30 mouse cellular contexts compared by ENCODE assay signal in genomic region chr9:69332802-69333568, GRCm38 (mm10).
DNase-seq lines count a peak whose midpoint lies in the region; ATAC-seq and TF ChIP-seq lines count a peak whose summit lies in the region.
"Had no signal": no experiment of that assay in that cellular context is flagged by ENCODE, and none has a peak within 500 bp of the region (broad histone marks: within the 10 kb centered on the region; RNA-seq: fewer than 3 reads in every experiment).

No protein-coding gene starts in this region.

- peaks cover 34% of the 10 kb centered on the region for H3K4me1 ChIP-seq in embryonic facial prominence, embryonic 14.5 days (ENCODE audit: control insufficient read depth, insufficient read depth, low read length)
- H3K4me1 ChIP-seq in embryonic facial prominence, embryonic 10.5 days, result peaks cover 51% of the 10 kb centered on the region
- peaks cover 14% of the 10 kb centered on the region for H3K4me1 ChIP-seq in kidney, embryonic 16.5 days (ENCODE audit: insufficient read depth, low read length)
- H3K4me1 ChIP-seq in liver, postnatal 0 days (ENCODE audit: insufficient read depth), result peaks cover 25% of the 10 kb centered on the region

- H3K27ac ChIP-seq in embryonic facial prominence, embryonic 14.5 days (replicated peaks; ENCODE audit: low read depth, low read length), result no peak overlapping the region
- H3K27ac ChIP-seq in embryonic facial prominence, embryonic 10.5 days (replicated peaks), result no peak overlapping the region
- H3K27ac ChIP-seq in kidney, embryonic 16.5 days (ENCODE audit: low read length), result no peak overlapping the region
- H3K27ac ChIP-seq in liver, postnatal 0 days (ENCODE audit: low read depth), result peak overlapping the region; percentile 76
- H3K27ac ChIP-seq: forebrain, embryonic 13.5 days; heart, adult 2 months; hindbrain, embryonic 14.5 days; kidney, postnatal 0 days; neural tube, embryonic 15.5 days; stomach, embryonic 15.5 days had no signal

- WGBS in embryonic facial prominence, embryonic 14.5 days, result 65% methylated on average over 14 of the region's 14 CpGs
- WGBS in embryonic facial prominence, embryonic 10.5 days, result 73% methylated on average over 14 of the region's 14 CpGs
- 70% methylated on average over 14 of the region's 14 CpGs for WGBS in kidney, embryonic 16.5 days
- WGBS in liver, postnatal 0 days (ENCODE audit: insufficient replicate concordance), result 70% methylated on average over 14 of the region's 14 CpGs

- TF ChIP-seq EP300 in liver, postnatal 0 days (IDR thresholded peaks at IDR 0.05; ENCODE audit: low read depth), result no peak

- TF ChIP-seq CTCF in liver, postnatal 0 days (IDR thresholded peaks at IDR 0.05; ENCODE audit: low read depth), result no peak

- H3K9me3 ChIP-seq in embryonic facial prominence, embryonic 14.5 days (ENCODE audit: control insufficient read depth, low read length), result no peaks in the 10 kb centered on the region
- no peaks in the 10 kb centered on the region for H3K9me3 ChIP-seq in embryonic facial prominence, embryonic 10.5 days
- H3K9me3 ChIP-seq in kidney, embryonic 16.5 days (ENCODE audit: low read length), result no peaks in the 10 kb centered on the region; the same call in 1 of the 2 replicates
- no peaks in the 10 kb centered on the region for H3K9me3 ChIP-seq in liver, postnatal 0 days (ENCODE audit: low read length)
- H3K9me3 ChIP-seq: embryonic facial prominence, embryonic 12.5 days; forebrain, embryonic 13.5 days; heart, embryonic 12.5 days; neural tube, embryonic 15.5 days; stomach, embryonic 15.5 days had no signal

- no peak for ATAC-seq in embryonic facial prominence, embryonic 14.5 days (ENCODE audit: low read depth)
- no peak for ATAC-seq in kidney, embryonic 16.5 days (ENCODE audit: low FRiP score, low TSS enrichment)
- no peak for ATAC-seq in liver, postnatal 0 days
- ATAC-seq: forebrain, embryonic 13.5 days; intestine, postnatal 0 days had no signal

- H3K9ac ChIP-seq in embryonic facial prominence, embryonic 14.5 days (ENCODE audit: low read depth, low read length), result no peak overlapping the region
- no peak overlapping the region for H3K9ac ChIP-seq in kidney, embryonic 16.5 days (replicated peaks; ENCODE audit: low read length)
- no peak overlapping the region for H3K9ac ChIP-seq in liver, postnatal 0 days (replicated peaks)
- H3K9ac ChIP-seq: embryonic facial prominence, embryonic 12.5 days; forebrain, embryonic 13.5 days; heart, embryonic 12.5 days; hindbrain, embryonic 14.5 days; lung, embryonic 14.5 days; stomach, embryonic 15.5 days had no signal

- H3K4me2 ChIP-seq in embryonic facial prominence, embryonic 14.5 days (ENCODE audit: low read depth, low read length), result no peak overlapping the region
- H3K4me2 ChIP-seq in kidney, embryonic 16.5 days (replicated peaks; ENCODE audit: low read depth, low read length), result no peak overlapping the region
- no peak overlapping the region for H3K4me2 ChIP-seq in liver, postnatal 0 days (ENCODE audit: low read depth, low read length)
- H3K4me2 ChIP-seq: embryonic facial prominence, embryonic 12.5 days; forebrain, embryonic 13.5 days; heart, embryonic 12.5 days; hindbrain, embryonic 14.5 days; lung, embryonic 14.5 days; neural tube, embryonic 15.5 days; stomach, embryonic 15.5 days had no signal

- no peak overlapping the region for H3K4me3 ChIP-seq in embryonic facial prominence, embryonic 14.5 days (ENCODE audit: low read depth, low read length)
- H3K4me3 ChIP-seq in embryonic facial prominence, embryonic 10.5 days, result no peak overlapping the region
- no peak overlapping the region for H3K4me3 ChIP-seq in kidney, embryonic 16.5 days (ENCODE audit: low read length)
- no peak overlapping the region for H3K4me3 ChIP-seq in liver, postnatal 0 days (ENCODE audit: low read depth, low read length)
- H3K4me3 ChIP-seq: embryonic facial prominence, embryonic 12.5 days; erythroblast, embryonic 14.5 days; forebrain, embryonic 13.5 days; heart, adult 2 months; heart, embryonic 12.5 days; neural tube, embryonic 15.5 days; stomach, embryonic 15.5 days had no signal

- DNase-seq in embryonic facial prominence, embryonic 14.5 days (ENCODE audit: low spot score), result peak; percentile 36
- DNase-seq in embryonic facial prominence, embryonic 10.5 days (ENCODE audit: low spot score), result no peak
- peak; percentile 34 for DNase-seq in kidney, adult 9 months
- peak; percentile 84 for DNase-seq in Muller cell, postnatal 12 days (ENCODE audit: inconsistent ontology term)
- no peak for DNase-seq in liver, postnatal 0 days
- DNase-seq in testis, postnatal 14 days (ENCODE audit: low spot score), result no peak
- DNase-seq: adrenal gland, postnatal 10 days; cerebellum, adult 11 months; cerebellum, adult 9-10 months; cerebellum, postnatal 36 days; gastrocnemius, postnatal 36 days; heart, adult 2 months; kidney, postnatal 4 days; left cerebral cortex, postnatal 4 days; lung, embryonic 14.5 days; lung, postnatal 14 days; midbrain, embryonic 14.5 days; retina, postnatal 1 day; right cerebral cortex, postnatal 14 days; thymus, postnatal 36 days had no signal

- H3K36me3 ChIP-seq in embryonic facial prominence, embryonic 14.5 days (ENCODE audit: control insufficient read depth, insufficient read depth, low read length), result no peaks in the 10 kb centered on the region
- H3K36me3 ChIP-seq in embryonic facial prominence, embryonic 10.5 days (replicated peaks), result no peaks in the 10 kb centered on the region
- H3K36me3 ChIP-seq in kidney, embryonic 16.5 days (ENCODE audit: insufficient read depth, low read length), result no peaks in the 10 kb centered on the region
- no peaks in the 10 kb centered on the region for H3K36me3 ChIP-seq in liver, postnatal 0 days (replicated peaks; ENCODE audit: insufficient read depth, low read length)
- H3K36me3 ChIP-seq: embryonic facial prominence, embryonic 12.5 days; heart, embryonic 12.5 days; neural tube, embryonic 15.5 days; stomach, embryonic 15.5 days had no signal

- H3K27me3 ChIP-seq in embryonic facial prominence, embryonic 14.5 days (replicated peaks; ENCODE audit: control insufficient read depth, insufficient read depth, low read length), result no peaks in the 10 kb centered on the region
- no peaks in the 10 kb centered on the region for H3K27me3 ChIP-seq in embryonic facial prominence, embryonic 10.5 days (replicated peaks; ENCODE audit: low read depth, poor library complexity, severe bottlenecking)
- H3K27me3 ChIP-seq in kidney, embryonic 16.5 days (ENCODE audit: insufficient read depth, low read length), result no peaks in the 10 kb centered on the region
- no peaks in the 10 kb centered on the region for H3K27me3 ChIP-seq in liver, postnatal 0 days (ENCODE audit: insufficient read depth, low read length)
- H3K27me3 ChIP-seq: embryonic facial prominence, embryonic 12.5 days; heart, embryonic 12.5 days; neural tube, embryonic 15.5 days; stomach, embryonic 15.5 days had no signal

Comparison
In these comparisons a context has a peak if more than half of its experiments do, and no peak if none do; other contexts are left out.
1. DNase-seq: peak in embryonic facial prominence, embryonic 14.5 days (single experiment), kidney, adult 9 months (single experiment) and Muller cell, postnatal 12 days (single experiment); none in embryonic facial prominence, embryonic 10.5 days (single experiment), liver, postnatal 0 days (single experiment) and testis, postnatal 14 days (single experiment).